Mouse (Mus musculus) midbrain, embryonic 13.5 days (tissue): ENCODE results near the gene Pkd1. TPM values are rescaled to one million over a fixed set of nuclear protein-coding genes. Genes with fewer than 3 reads are reported as not detected.

ENCODE experiments used
- ATAC-seq: fragments of 200-750 bp; cut with Nextera tagmentation; 2 replicates; pipeline ENCODE4 v1.8.0; 2017; ENCODE audit warnings: mild to moderate bottlenecking, moderate TSS enrichment, moderate library complexity
- H3K27ac ChIP-seq: fragments of 300-500 bp; sonication (generic); 2 replicates; pipeline ENCODE4 v1.5.1; 2015; ENCODE audit warnings: inconsistent platforms, mild to moderate bottlenecking, moderate library complexity
- H3K27me3 ChIP-seq: fragments of 300-500 bp; sonication (generic); 2 replicates; pipeline ENCODE4 v1.6.1; 2015; ENCODE audit warnings: mild to moderate bottlenecking, inconsistent platforms
- H3K36me3 ChIP-seq: fragments of 300-500 bp; sonication (generic); 2 replicates; pipeline ENCODE4 v1.6.1; 2015; ENCODE audit warnings: mild to moderate bottlenecking, inconsistent platforms
- H3K4me1 ChIP-seq: fragments of 300-500 bp; sonication (generic); replicated peaks from 2 replicates; pipeline ENCODE4 v1.6.1; 2015; ENCODE audit warnings: inconsistent platforms
- H3K4me2 ChIP-seq: fragments of 300-500 bp; sonication (generic); replicated peaks from 2 replicates; pipeline ENCODE4 v1.6.1; 2015; ENCODE audit warnings: moderate library complexity, mild to moderate bottlenecking, inconsistent platforms
- H3K4me3 ChIP-seq: fragments of 300-500 bp; sonication (generic); replicated peaks from 2 replicates; pipeline ENCODE4 v1.5.1; 2015; ENCODE audit warnings: mild to moderate bottlenecking, inconsistent platforms
- H3K9ac ChIP-seq: fragments of 300-500 bp; sonication (generic); replicated peaks from 2 replicates; pipeline ENCODE4 v1.6.1; 2015; ENCODE audit warnings: mild to moderate bottlenecking, inconsistent platforms
- H3K9me3 ChIP-seq: fragments of 300-500 bp; sonication (generic); 2 replicates; pipeline ENCODE4 v1.6.1; 2016; ENCODE audit warnings: mild to moderate bottlenecking, inconsistent platforms
- WGBS: fragments of 180-500 bp; shearing (Covaris S2); methylation state at CpG from one replicate; pipeline ENCODE4 v1.1.7; 2015; 5-methylcytosine and 5-hydroxymethylcytosine counted together
- polyA plus RNA-seq: library from polyadenylated mRNA; unstranded; fragments of >200 nt; fragmentation: Nextera tagmentation; extraction: Ambion mirVana; gene quantifications from 2 replicates; pipeline ENCODE4 v1.2.1, GENCODE M21; 2015

Gene Pkd1
- polyA plus RNA-seq: 17.7 and 19.4 TPM in 2 replicates

GRCm38 (mm10) chr17:24549618-24550415 lies at the start of gene Pkd1:
Pkd1 (plus strand) TSS chr17:24549834.
- H3K9ac ChIP-seq: peak within 1 kb of the TSS; percentile 87
- peak within 1 kb of the TSS; percentile 95 for H3K27ac ChIP-seq
- H3K36me3 ChIP-seq: no peaks in the 10 kb centered on the region
- WGBS: under 1% methylated on average over 69 of the region's 72 CpGs
- H3K27me3 ChIP-seq: peaks cover 15% of the 10 kb centered on the region
- peak within 1 kb of the TSS; percentile 65 for H3K4me3 ChIP-seq
- peaks cover 36% of the 10 kb centered on the region for H3K4me1 ChIP-seq
- peak within 1 kb of the TSS; percentile 86 for H3K4me2 ChIP-seq
- ATAC-seq: peak; percentile 96
- H3K9me3 ChIP-seq: no peaks in the 10 kb centered on the region

- no peak for ATAC-seq
- H3K4me3 ChIP-seq: no peak overlapping the region
- H3K27ac ChIP-seq: no peak overlapping the region
- H3K36me3 ChIP-seq: peaks cover 95% of the 10 kb centered on the region
- no peaks in the 10 kb centered on the region for H3K9me3 ChIP-seq
- peaks cover 10% of the 10 kb centered on the region for H3K4me1 ChIP-seq
- H3K9ac ChIP-seq: no peak overlapping the region
- no peaks in the 10 kb centered on the region for H3K27me3 ChIP-seq
- H3K4me2 ChIP-seq: no peak overlapping the region
- WGBS: 26% methylated on average over 11 of the region's 11 CpGs
Measured at GRCm38 (mm10) chr17:24502208-24502607, 47.4 kb upstream of the Pkd1 start.

DNA sequence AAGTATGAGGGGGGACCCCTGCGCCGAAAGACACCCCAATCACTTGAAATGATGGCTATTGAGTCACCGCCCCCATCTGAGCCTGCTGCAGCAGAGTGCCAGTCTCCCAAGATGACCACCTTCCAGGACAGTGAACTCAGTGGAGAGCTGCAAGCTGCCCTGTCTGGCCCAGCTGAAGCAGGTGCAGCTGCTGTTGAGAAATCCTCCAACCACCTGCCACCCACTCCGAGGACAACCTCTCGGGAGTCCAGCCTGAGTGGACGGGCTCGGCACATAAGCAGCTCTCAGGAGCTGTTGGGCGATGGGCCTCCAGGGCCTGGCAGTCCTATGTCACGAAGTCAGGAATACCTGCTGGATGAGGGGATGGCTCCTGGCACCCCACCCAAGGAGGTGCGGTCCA lies 45.5 kb upstream of the Pkd1 start:
- H3K9ac ChIP-seq: no peak overlapping the region
- H3K4me3 ChIP-seq: no peak overlapping the region
- no peak overlapping the region for H3K4me2 ChIP-seq
- no peaks in the 10 kb centered on the region for H3K27me3 ChIP-seq
- H3K36me3 ChIP-seq: peaks cover 94% of the 10 kb centered on the region
- H3K4me1 ChIP-seq: peaks cover 10% of the 10 kb centered on the region
- ATAC-seq: no peak
- no peaks in the 10 kb centered on the region for H3K9me3 ChIP-seq
- no peak overlapping the region for H3K27ac ChIP-seq
- WGBS: 90% methylated on average over 10 of the region's 10 CpGs

GRCm38 (mm10) chr17:24505286-24505955 lies 44.2 kb upstream of the Pkd1 start:
- ATAC-seq: no peak
- no peaks in the 10 kb centered on the region for H3K27me3 ChIP-seq
- 89% methylated on average over 30 of the region's 30 CpGs for WGBS
- 0 out of 2 replicates have a peak overlapping the region, but pooled peaks have one; percentile 19 for H3K9ac ChIP-seq
- H3K4me1 ChIP-seq: peaks cover 10% of the 10 kb centered on the region
- no peaks in the 10 kb centered on the region for H3K9me3 ChIP-seq
- H3K4me3 ChIP-seq: no peak overlapping the region
- no peak overlapping the region for H3K4me2 ChIP-seq
- H3K27ac ChIP-seq: no peak overlapping the region
- peaks cover 95% of the 10 kb centered on the region for H3K36me3 ChIP-seq

DNA sequence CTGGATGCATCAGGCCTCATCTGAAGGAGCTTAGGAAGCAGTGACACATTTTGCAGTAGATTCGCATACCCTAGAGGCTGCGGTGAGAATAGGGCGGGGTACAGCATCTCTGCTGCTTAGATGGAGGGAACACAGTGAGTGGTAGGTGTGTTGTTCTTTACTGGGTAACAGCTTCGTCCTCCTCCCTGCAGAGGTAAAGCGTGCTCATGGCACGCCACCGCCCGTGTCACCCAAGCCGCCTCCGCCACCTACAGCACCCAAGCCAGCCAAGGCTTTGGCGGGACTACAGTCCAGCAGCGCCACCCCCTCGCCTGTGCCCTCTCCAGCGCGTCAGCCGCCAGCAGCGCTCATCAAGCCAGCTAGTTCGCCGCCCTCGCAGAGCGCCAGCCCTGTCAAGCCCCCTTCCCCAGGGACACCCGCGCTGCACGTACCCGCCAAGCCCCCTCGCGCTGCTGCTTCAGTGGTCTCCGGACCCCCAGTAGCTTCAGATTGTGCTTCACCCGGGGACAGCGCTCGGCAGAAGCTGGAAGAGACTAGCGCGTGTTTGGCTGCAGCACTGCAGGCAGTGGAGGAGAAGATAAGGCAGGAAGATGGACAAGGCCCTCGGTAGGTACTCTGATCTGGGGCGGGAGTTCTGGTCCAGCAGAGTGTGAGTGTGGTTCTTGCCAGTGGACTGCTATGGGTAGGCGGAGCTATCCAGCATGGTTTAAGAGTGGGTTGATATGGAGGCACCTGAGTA lies 43.1 kb upstream of the Pkd1 start:
- Histone ChIP-seq H3K36me3 (peaks cover 95% of the 10 kb centered on the region), H3K27me3 (no peaks in the 10 kb centered on the region), H3K4me2 (peak overlapping the region; percentile 14; the same call in 1 of the 2 replicates), H3K27ac (peak overlapping the region; percentile 10; the same call in 1 of the 2 replicates), H3K4me1 (peaks cover 10% of the 10 kb centered on the region), H3K9me3 (no peaks in the 10 kb centered on the region), H3K9ac (peak overlapping the region; percentile 34; the same call in 1 of the 2 replicates), H3K4me3 (no peak overlapping the region)
- WGBS: 26% methylated on average over 36 of the region's 36 CpGs
- ATAC-seq: 0 out of 2 replicates have a peak, but pooled peaks have one; percentile 25

DNA sequence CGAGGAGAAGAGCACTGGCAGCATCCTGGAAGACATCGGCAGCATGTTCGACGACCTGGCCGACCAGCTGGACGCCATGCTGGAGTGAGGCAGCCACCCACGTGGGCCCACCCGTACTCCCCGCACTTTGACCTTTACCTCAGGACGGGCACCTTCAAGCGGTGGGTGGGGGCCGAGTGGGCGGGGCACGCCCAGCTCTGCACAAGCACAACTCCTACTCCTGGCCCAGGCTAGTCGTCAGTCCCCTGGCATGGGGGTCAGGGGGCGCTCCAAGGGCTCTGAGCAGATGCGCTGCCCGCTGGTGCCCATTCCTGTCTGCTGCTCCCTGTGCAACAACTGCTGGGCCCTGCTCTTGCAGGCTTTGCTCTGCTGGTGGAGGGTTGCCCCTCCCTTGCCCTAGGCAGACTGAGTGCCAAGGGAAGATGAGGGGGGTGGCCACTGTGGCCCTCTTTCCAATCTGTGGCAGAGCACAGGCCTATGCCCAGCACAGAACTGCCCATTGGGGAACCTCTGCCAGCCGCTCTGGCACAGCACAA lies 42.4 kb upstream of the Pkd1 start:
- Histone ChIP-seq H3K36me3 (peaks cover 95% of the 10 kb centered on the region), H3K4me1 (peaks cover 10% of the 10 kb centered on the region), H3K27me3 (no peaks in the 10 kb centered on the region), H3K4me3 (no peak overlapping the region), H3K9me3 (no peaks in the 10 kb centered on the region), H3K27ac (0 out of 2 replicates have a peak overlapping the region, but pooled peaks have one; percentile 10), H3K9ac (no peak overlapping the region), H3K4me2 (no peak overlapping the region)
- 48% methylated on average over 19 of the region's 19 CpGs for WGBS
- ATAC-seq: 0 out of 2 replicates have a peak, but pooled peaks have one; percentile 5

DNA sequence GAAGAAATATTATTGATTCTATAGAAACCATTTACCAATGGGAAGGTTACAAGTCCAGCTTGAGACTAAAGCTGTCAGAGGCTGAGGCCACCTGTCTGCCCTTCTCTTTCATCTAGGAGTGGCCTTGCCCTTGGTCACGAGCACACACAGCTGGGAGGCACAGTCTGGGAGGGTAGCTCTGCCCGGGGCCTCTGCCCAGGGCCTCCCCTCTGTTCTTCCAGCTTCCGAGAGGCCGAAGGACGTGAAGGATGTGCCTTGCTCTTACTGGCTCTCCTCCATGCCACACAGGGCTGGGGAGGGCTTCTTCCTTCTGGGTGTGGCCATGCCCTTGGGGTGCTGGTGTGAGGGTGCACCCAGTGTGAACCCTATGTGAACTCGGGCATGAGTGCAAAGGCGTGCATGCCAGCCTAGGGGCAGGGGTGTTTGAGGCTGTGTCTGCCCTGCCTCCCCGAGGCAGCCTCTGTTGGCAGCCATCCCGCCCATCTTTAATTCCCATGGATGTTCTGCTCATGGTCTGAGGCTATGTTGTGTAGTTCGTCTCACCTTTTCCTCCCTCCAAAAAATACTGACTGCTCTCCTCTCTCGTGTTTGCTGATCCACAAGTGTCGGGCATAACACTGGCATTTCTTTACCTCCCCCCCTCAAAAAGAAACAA lies 41.7 kb upstream of the Pkd1 start:
- no peak overlapping the region for H3K4me2 ChIP-seq
- H3K9me3 ChIP-seq: no peaks in the 10 kb centered on the region
- peaks cover 10% of the 10 kb centered on the region for H3K4me1 ChIP-seq
- no peak overlapping the region for H3K27ac ChIP-seq
- H3K4me3 ChIP-seq: no peak overlapping the region
- ATAC-seq: no peak
- H3K36me3 ChIP-seq: peaks cover 93% of the 10 kb centered on the region
- WGBS: 85% methylated on average over 12 of the region's 12 CpGs
- no peak overlapping the region for H3K9ac ChIP-seq
- H3K27me3 ChIP-seq: no peaks in the 10 kb centered on the region

- WGBS: 51% methylated on average over 5 of the region's 5 CpGs
- Histone ChIP-seq H3K4me3 (no peak overlapping the region), H3K4me1 (no peaks in the 10 kb centered on the region), H3K27me3 (no peaks in the 10 kb centered on the region), H3K9ac (no peak overlapping the region), H3K36me3 (peaks cover 94% of the 10 kb centered on the region), H3K27ac (no peak overlapping the region), H3K4me2 (no peak overlapping the region), H3K9me3 (no peaks in the 10 kb centered on the region)
- ATAC-seq: peak; percentile 61
Measured at GRCm38 (mm10) chr17:24513609-24514008, 36.0 kb upstream of the Pkd1 start.

DNA sequence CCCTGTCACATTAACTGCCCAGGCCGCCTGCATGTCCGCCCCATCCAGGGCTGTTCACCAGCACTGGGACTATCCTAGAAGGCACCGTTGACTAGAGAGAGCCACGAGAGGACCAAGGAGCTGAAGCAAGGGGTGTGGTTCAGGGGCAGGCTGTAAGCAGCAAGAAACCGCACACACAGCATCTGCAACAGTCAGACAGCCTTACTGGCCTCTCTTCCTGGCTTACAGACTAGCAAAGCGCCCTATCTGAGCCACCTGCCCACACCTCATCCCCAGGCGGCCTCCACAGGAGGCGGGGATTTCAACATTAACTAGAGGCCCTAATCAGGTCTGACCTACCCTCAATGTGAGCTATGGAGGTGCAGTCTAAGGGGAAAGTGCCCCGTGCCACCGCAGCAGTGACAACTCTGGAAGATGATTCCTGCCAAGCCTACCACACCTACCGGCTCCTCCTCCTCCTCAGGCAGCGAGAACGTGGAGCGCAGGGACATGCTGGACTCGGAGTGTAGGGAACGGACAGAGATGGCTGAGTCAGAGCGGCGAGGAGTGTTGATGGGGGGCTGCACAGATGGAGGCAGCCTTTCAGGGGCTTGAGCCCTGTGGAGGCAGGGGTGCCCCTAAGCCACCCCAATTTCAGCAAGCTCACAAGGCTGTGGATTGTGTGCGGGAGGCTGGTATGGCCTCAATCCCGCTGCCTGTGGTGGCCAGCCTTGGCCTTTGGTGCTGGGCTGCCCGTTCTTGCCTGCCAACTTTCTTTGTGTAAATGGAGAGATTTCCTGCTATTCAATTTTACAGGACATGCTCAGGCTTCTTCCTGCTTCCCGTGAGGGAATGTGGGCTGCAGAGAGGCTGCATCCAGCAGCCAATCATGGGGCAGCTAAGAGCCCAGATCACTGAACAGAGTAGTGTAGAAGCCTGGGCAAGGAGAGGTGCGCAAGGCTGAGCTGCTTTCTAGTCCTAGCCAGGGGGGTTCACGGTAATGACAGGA lies 35.1 kb upstream of the Pkd1 start:
- no peaks in the 10 kb centered on the region for H3K27me3 ChIP-seq

DNA sequence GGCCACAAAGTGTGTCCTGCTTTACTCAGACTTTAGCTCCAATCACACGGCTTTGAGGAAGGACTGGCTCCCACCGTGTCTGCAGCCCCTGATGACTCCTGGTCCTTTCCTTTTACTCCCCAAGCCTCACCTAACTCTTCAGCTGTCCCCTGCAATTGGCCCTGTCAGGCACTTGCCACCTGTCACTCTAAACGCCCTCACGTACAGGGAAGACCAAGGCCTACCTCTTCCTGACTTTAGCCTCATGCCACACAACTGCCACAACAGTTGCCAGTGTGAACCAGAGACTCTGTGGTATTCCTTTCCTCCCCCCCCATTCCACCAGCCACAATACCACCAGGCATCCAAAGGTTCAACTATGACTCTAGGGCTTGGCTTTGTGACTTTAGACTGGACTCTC lies 29.2 kb upstream of the Pkd1 start:
- no peaks in the 10 kb centered on the region; the same call in 1 of the 2 replicates for H3K4me1 ChIP-seq
- no peak overlapping the region for H3K27ac ChIP-seq
- no peak for ATAC-seq
- no peak overlapping the region for H3K4me3 ChIP-seq
- no peaks in the 10 kb centered on the region for H3K9me3 ChIP-seq
- no peaks in the 10 kb centered on the region for H3K27me3 ChIP-seq
- 94% methylated on average over 4 of the region's 4 CpGs for WGBS
- H3K9ac ChIP-seq: no peak overlapping the region
- no peak overlapping the region for H3K4me2 ChIP-seq
- H3K36me3 ChIP-seq: peaks cover 43% of the 10 kb centered on the region

More for the DNA sequence above, 35.1 kb upstream of the Pkd1 start:
- H3K4me1 ChIP-seq: no peaks in the 10 kb centered on the region
- no peak overlapping the region for H3K27ac ChIP-seq
- H3K9ac ChIP-seq: 0 out of 2 replicates have a peak overlapping the region, but pooled peaks have one; percentile 19
- no peak; the same call in 1 of the 2 replicates for ATAC-seq
- H3K36me3 ChIP-seq: peaks cover 93% of the 10 kb centered on the region
- no peaks in the 10 kb centered on the region for H3K9me3 ChIP-seq
- 92% methylated on average over 24 of the region's 24 CpGs for WGBS
- H3K4me3 ChIP-seq: no peak overlapping the region
- H3K4me2 ChIP-seq: no peak overlapping the region
